Mouse (Mus musculus) retina, postnatal 7 days (tissue): ENCODE data around the gene Gm42417.

ENCODE experiments used
- DNase-seq: peaks from one replicate; pipeline ENCODE4 v3.0.0-alpha.2; 2012; ENCODE audit warnings: low read depth, low spot score

The Gm42417 gene

DNA sequence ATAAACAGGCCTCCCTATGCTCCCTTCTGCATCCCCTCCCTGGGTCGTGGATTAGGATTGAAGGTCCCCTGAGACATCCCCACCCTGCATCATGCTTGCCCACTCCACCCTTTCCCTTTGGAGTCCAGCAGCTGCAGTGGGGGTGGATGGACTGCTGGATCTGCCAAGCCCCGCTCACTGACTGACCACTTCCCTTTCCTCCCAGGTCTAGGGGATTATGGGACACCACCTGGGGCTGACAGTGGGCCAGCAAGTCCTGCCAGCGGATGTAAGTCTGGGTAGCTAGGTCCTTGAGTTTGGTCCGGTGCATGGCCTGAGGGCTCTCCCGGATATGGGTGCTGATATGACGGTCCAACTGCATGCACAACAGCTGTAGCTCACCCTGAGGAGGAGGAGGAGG is 24.9 kb upstream of the Gm42417 start:
- no peak for DNase-seq

DNA sequence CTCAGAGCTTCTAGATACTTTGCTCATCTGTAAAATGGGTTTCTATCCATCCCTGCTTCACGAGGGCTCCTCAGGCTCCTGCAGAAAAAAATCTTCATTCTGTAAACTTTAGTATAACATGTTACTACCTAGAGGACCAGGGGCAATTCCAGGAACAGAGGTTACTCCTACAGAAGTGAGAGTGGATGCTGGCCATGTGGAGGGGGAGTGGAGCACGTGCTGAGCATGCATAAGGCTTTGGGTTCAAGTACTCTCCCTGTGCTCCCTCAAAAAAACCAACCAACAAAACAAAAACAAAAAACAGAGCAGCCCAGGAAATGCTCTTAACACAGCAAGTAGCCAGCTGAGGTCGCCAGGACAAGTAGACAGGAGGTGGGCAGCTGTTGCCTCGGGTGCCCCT is 24.4 kb upstream of the Gm42417 start:
- no peak for DNase-seq

DNA sequence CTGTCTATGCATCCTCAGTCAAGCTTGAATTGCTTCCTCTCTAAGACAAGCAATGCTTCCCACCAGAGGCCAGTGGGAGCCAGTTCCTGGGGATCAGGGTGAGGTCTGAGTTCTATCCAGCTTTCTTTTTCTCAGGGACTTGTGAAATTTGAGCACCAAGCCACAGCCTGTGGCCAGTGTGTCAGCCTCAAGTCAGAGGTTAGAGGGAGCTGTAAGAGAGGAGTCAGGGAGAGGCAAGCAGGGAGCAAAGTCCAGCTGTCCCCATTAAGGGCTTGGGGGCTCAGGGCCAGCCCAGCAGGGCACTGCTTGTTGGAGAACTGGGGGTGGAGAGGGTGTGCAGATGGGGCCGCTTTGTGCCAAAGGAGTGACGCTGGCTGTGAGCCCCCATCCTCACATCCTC is 24.0 kb upstream of the Gm42417 start:
- no peak for DNase-seq

DNA sequence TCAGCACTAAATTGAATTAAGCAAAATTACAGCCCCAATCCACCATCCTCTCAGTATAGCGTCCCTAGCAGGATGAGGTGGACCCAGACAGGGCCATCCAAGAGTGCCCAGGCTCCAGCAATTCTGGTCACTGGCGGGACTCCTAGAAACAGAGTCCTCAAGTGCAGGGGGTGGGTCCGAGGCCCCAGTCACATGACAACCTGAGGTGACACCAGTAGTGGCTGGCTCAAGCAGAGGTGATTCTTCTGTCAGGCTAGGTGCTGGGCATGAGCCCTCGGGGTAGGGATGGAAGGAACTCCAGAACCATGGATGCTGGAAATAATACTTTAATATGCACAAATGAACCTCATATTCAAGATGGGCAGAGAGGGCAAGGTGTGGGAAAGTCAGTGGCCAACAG is 23.2 kb upstream of the Gm42417 start:
- DNase-seq = no peak

DNA sequence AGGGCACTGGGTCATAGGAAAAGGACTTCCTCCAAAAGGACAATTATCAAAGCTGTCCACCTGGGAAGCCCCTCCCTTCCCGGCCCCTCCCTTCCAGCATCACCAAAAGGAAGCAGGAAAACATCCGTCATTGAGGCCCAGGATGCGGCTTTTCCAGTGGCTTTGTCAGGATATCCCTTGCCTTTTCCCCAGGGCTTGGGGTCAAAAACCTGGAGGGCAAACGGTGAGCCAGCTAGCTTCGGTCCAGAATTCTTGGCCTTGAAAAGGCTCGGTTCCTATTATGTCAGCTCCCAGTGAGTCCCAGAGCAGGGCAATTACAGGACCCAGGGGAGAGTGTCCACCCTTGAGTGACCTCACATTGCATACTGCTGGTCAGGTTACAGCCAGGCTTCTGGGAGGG is 21.7 kb upstream of the Gm42417 start:
- DNase-seq = no peak

DNA sequence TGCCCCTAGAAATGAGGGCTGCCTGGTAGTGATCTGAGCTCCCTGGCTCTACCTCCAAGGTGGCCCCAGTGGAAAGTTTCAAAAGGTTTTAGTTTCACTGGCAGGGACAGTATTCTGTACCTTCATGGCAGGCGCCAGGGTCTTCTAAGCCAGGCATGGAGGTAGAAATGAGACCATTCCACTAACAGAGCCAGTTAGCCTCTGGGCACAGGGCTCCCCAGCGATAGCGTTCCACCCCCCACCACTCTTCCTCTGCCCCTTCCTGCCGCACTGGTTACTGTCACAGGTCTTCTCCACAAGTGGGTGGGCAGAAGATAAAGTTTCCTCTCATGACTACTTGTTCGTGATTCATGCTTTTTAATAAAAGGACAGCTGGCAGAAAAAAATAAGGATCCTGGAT is 20.7 kb upstream of the Gm42417 start:
- no peak for DNase-seq

DNA sequence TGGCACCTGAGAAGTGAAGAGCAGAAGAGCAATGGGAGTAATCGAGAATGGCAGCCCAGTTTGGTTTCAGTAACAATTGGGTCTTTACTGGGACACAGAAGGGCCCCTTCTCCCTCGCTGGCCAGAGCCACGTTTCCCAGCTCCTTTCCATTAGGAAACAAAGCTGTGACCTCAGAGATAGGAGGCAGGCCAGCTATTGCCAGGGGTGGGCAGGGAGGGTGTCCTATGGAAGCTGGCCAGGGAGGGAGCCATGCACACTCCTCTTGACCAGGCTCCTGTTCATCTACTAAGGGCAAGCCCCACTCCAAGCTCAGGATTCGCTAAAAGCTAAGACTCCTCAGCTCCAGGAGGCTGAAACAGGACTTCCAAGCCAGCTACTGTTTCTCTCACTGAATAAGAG is 20.0 kb upstream of the Gm42417 start:
- no peak for DNase-seq

DNA sequence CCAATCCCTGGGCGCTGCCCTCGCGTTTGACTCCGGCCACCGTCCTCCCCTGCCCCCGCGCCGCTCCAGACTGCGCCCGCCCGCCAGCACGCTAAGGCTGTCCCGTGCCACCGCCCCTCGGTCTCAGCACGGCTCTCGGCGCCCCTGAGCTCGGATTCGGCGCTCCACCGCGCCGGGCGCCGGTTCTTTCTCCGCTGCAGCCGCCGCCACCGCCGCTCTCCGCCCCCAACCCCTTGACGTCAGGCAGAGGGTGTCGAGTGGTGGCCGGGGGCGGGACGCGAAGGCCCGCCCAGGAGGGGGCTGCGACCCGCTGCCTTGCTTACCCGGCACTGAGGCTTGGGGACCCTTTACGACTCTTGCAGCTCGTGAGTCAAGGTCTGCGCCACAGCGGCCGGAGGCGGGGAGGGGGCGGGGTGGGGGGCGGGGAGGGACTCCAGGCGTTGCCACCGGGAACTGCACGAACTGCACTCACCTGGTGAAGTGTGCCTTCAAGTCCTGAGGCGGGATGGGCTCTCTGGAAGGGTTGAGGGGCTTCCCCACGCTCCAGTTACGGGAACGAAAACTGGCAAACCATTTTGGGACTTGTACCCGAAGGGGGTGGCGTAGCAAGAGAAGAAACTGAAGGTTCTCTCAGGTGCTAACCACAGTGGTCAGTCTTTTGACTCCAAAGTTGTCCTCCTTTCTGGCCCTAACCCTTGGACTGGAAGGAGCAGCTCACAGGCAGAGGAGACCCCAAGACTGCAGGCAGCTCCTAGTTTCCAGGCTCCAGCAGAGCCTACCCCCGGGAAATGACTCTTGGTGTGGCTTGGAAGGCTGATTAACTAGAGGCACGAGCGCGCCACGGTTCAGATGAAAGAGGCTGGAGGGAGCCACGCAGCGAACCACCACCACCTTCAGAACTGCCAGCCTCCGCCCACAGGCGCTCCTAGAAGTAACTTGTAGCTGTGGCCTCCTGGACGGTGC is 19.1 kb upstream of the Gm42417 start, which contains the start of gene Sema4c:
Gene Sema4c, minus strand, starts transcription at position 319 of the 963 bp plus-strand sequence.
- DNase-seq = peak; percentile 48

DNA sequence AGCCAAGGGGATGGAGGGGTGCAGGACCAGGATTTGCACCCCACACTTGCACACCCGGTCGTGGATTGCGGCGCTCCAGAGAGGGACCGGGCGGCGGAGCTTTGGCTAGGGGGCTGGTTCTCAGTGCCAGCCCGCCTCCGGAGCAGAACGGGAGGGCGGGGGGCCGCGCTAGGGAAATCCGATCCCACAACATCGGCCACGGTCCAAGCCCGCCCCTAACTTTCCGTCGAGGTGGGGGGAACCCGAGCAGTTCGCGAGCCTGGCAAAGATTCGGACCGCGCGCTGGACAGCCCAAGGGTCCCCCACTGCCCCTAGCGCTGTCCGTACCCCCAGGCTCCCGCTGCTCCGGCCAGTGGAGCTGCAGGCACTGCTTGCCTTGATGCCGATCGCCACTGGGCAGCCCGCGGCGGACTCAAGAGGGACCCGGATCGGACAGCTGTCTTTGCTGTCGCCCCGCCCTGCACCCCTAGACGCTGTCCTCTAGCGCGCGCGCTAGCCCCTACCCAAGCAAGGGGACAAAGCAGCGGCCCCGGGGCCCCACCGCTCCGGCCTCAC is 18.3 kb upstream of the Gm42417 start:
- peak; percentile 40 for DNase-seq

DNA sequence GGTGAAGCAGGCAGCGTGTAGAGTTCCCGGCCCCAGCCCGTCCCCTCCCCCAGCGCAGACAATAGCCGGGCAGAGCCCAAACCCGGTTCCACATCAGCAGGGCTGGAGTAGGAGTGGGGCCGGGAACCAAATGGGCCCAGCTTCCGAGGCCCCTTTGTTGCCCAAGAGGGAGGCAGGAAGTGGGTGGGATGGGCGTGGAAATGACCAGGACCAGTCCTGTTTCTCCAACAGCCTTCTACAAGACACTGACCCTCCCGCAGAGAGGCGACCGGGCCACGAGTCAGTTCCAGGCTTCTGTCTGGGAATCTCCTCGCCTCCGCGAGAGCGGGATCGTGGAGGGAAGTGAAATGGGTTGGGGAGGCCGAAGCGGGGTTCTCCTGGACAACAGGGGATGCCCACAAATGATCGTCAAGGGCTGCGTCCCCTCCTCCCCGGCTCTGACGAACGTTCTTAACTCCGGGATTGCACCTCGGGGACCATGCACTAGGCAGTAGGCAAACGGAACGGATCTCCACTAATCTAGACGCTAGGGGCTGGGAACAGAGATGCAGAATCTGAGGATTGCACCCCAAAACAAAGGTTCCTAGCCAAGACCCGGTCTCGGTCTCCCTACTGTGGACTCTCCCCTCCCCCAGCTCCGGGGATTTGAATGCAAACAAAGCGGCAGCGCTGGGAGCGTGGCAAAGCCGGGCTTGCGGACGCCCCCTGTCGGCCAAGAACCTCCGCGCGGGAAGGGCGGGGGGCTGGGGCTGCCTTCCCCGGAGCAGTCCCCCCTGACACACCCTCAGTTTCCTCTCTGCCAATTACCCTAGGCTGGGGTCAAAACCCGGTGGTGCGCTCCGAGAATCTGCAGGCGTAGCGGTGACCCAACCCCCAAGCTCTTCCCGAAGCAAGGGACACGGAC is 17.6 kb upstream of the Gm42417 start:
- DNase-seq = peak; percentile 83

DNA sequence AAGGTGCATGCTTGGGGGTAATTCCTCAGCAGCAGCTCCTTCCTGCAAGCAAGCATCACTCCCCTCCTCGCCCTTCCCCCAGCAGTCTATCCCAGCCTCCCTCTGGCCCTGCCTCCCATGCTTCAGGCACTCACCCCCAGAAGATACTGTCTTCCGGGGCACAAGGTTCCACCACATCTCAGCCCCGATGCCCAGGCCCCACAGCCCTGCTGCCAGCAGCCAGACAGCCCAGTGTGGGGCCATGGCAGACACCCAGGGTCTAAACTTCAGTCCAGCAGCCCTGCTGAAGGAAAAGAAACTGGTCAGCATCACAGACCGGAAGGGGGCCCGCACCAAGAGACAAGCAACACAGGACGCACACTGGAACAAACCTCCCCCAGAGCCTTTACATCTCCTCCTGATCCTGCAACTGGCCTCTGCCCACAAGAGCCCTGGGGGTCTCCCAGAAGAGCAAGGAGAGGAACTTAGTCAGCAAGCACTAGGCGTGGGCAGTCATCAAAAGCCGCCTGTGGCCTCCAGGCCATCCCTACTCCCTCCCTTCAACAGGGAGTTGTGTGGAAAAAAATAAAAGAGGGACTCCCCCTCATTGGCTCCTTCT is 16.7 kb upstream of the Gm42417 start:
- no peak for DNase-seq

DNA sequence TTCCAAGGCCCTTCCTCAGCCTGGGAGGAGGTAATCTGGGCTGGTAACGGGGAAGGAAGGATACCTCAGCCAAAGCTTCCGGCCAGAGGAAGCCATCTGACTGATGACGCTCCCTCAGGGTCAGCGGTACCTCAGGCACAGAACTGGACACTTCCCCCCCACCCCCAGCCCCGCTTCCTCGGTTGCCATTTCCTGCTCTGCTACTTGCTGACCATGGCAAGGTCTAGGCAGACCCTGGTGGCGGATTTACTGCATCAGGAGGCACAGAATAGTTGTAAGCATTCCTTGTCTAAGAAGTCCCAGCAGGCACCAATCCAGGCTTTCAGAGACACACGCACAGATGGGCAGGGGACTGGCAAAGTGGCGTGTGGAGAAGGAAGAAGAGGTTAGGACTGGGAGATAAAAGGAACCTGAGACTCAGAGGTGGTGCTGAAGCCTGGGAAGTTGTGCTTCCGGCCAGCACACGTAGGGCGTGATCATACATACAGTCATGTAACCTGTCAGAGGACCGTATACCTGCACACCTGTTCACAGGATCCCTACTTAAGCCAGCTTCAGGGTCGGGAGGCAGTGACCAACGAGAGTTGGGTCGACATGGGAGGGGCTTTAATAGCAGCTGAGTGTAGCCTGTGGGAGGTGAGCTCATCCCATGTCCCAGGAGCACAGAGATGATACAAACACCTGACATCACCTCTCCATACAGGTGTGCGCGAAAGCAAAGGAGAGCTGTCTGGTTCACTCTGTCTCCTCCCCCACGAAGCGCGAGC is 15.6 kb upstream of the Gm42417 start:
- DNase-seq = no peak

DNA sequence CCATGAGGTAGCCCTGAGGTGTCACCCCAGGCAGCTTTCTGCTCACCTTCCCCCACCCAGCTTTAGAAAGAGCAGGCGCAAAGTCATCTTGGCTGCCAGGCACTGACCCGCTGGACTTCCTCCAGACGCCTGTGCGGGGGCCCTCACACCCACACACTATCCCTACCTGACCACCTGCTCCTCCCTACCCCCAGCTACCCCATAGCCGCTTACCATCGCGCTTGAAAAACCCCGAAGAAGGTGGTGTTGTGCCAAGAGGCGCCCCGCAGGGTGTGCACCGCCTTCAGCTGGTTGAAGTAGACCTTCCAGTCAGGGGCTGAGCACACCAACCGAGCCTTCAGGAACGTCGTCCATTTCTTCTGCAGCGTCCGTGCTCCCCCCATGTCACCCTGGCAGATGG is 13.3 kb upstream of the Gm42417 start:
- no peak for DNase-seq

DNA sequence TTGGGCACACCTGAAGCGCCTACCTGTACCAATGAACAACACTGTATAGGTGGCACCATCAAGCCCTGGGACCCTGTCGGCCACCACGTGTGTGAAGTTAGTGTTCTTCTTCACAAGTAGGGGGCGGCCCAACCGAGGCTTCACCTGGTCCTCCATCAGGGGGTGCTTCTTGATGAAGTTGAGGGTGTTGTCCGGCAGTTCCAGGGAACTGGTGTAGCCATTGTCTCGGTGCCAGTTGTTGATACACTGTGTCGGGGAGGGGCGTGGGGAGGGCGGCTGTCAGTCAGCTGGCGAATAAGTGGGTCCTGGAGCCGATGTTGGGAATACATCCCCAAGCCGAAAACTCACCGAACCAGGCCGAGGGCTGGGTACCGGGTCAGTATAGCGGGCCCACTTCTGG is 12.7 kb upstream of the Gm42417 start:
- no peak for DNase-seq

DNA sequence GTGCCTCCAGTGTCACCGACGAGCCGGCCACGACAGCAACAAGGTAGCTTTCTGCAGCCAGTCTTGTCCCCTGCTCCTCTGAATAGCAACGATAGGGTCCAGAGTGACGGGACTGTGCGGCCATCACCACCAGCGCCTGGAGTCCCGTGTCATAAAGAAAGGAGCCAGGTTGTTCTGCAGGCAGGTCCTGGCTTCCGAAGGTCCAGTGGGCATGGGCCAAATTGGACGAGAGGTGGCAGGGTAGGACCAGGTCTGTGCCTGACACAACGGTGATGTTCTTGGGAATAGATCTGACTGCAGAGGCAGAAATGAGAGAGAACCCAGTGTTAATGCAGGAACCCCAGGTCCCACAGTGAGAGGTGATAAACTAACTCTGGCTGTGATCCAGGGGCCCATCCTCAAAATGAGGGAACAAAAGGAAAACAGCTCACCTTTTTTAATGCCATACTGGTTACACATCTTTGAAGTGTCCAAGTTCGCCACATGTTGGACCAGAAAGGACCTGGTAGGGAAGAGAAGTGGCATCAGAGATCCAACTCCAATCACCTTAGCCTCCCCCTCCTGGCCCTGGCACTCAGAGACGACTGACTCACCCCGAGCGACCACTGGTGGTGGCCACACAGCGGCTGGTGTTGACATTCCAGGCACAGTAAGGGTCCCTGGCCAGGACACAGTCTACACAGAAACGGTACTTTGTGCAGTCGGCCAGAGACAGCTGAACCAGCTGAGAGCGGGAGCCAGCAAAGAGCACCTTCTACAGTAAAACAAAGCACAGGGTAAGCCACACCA is 11.0 kb upstream of the Gm42417 start:
- DNase-seq = no peak

DNA sequence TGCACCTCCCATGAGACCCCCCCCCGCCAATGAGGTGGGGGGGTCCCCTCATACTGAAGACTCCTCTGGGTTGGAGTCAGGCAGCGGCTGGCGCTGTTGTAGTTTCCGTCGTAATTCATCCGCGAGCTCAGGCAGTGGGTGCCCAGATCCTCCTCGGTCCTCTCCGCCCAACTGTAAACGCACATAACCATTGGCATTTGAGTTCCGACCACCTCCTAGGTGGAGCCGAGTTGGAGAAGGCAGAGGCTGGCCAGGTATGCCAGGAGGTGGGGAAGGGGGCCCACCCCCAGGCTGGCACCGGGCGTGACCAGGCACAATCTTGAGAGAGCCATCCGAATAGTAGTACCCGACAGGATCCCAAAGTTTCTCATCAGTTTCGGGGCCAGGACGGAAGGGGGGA is 10.3 kb upstream of the Gm42417 start:
- no peak for DNase-seq

DNA sequence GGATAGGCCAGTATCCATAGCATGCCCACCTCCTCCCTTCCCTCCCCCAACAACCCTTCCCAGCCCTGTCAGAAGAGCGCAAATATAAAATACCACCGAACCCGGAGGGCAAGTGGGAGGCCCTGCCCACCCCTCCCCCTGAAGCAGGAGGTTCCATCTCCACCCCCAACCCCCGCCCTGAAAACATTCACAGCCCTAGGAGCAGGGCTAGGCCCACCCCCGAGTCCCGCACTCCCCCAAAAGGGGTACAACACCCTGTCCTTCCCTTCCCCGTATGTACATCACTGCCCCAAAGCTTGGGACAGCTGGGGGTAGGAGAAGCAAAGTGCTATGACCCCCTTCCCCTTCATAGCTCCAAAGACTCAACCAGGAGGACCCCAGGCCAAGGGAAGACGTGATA is 9.5 kb upstream of the Gm42417 start:
- DNase-seq = no peak

DNA sequence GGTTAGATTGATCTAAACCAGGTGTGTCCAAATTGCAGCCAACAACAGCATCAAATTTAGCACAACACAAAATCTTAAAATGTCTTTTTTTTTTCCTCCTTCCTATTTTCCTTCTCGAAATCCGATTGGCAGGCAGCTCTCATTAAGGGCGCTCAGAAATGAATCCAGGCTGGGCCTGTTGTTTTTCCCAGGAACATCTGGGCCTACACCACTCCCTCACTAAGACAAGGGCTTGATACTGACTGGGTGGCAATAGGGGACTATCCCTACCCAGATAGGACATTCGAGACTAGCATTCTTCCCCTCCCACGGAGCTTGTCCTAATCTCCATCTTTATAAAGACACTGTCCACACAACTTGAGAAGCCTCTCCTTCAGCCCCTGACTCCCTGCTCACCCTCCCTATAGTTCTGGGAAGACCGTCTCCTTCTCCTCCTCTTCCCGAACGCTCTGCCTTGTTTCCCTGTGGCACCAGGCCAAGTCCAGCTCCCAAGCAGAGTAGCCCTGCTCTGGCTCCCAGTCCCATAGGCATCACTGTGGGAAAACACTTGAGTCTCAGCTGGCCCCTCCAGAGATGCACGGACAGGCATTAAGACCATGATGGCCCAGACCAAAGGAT is 8.9 kb upstream of the Gm42417 start:
- no peak for DNase-seq

DNA sequence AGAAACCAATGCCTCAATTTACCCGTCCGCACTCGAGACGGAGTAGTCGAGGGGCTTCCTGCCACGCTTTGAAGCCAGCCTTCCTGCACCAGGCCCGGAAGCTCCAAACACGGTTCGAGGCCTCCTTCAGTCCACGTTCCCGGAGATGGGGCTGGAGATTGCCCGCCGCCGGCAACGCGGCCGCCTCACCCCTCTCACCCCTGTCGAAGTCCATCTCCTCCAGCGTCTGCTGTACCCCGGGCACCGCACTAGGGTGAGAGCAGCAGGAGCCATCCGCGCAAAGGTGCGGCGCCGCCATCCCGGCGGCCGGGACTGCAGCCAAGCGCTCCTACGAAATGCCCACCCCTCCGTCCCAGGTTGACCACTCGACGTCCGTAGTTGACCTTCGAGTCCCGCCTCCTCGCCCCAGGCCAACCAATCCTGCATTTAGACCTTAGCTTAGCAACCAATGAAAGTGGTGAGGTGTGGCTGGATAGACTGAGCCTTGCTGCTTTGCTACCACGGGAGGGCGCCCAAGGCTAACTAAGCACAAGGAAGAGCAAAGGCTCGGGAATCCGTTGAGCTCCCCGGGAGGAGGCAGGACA is 7.8 kb upstream of the Gm42417 start, which contains the start of gene Ankrd39:
Gene Ankrd39, minus strand, starts transcription at position 558 of the 584 bp plus-strand sequence.
- peak; percentile 97 for DNase-seq
